Mouse (Mus musculus) cerebellum, postnatal 4 days (tissue): ENCODE measurements around the gene Zbtb12.
"Not testable (repeated sequence)": the region's sequence is repeated elsewhere in the genome, so short reads cannot be mapped to it uniquely, and the experiment has no call there.

ENCODE experiments used
- DNase-seq, 2 experiments: peaks; one replicate each; pipeline ENCODE4 v3.0.0; 2022; ENCODE audit warnings: low spot score in 2 of 2, mixed read lengths in 1 of 2

Zbtb12 gene

DNA sequence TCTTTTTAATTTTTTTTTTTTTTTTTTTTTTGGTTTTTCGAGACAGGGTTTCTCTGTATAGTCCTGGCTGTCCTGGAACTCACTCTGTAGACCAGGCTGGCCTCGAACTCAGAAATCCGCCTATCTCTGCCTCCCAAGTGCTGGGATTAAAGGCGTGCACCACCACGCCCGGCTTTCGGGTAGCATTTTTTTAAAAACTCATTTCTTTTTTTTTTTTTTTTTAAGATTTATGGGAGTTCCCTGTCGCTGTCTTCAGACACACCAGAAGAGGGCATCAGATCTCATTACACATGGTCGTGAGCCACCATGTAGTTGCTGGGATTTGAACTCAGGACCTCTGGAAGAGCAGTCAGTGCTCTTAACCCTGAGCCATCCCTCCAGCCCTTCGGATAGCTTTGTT is 22.7 kb downstream of the Zbtb12 start:
- not testable (repeated sequence) for DNase-seq

DNA sequence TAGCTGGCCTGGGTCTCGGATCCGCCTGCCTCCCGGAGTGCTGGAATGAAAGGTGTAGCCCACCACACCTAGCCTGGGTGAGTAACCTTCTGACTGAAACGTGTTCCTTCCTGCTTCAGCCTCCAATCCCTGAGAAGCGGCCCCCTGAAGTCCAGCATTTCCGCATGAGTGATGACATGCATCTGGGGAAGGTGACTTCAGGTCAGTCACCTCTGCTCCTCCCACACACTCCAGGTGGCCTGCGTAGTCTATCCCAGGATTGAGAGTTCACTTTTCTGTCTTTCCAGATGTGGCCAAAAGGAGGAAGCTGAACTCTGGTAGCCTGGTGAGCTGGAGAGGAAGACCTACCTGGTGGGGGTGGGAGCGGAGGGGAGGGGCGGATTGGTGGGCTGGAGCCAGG is 23.6 kb downstream of the Zbtb12 start:
- no peak for DNase-seq

DNA sequence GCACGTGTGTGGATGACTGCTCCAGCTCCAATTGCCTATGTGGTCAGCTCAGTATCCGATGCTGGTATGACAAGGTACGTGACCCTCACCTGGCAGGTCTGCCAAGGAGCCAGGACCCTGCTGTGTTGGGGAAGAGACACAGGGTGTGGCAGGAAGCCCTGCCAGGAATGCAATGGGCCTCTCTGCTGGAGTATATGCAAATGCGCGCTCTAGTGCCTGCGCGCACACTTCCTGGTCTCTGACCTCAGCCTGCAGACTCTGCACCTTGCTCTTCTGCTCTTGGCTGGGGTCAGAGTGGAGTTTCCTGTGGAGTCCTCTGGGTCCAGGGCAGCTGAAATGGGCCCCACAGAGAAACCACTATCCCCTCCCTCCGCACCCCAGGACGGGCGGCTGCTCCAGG is 31.7 kb downstream of the Zbtb12 start:
- DNase-seq, result no peak

DNA sequence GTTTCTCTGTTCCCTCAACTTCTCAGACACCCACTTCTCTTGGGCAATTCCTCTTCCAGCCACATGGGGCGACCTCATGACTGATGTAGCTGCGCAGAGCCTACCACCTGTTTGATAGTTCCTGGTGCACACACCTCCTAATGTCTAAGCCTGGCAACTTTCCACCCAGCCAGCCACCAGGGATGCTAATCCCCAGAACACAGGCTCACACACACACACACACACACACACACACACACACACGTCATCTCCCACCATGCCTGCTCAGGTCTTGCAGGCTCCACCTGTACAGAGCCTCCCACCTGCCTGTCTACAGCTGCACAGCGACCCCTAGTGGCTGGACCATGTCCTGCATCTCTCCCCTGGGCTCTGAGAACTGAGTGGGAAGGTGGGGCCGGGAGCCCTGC is 32.7 kb downstream of the Zbtb12 start:
- DNase-seq, result peak; percentile 50 to 77

DNA sequence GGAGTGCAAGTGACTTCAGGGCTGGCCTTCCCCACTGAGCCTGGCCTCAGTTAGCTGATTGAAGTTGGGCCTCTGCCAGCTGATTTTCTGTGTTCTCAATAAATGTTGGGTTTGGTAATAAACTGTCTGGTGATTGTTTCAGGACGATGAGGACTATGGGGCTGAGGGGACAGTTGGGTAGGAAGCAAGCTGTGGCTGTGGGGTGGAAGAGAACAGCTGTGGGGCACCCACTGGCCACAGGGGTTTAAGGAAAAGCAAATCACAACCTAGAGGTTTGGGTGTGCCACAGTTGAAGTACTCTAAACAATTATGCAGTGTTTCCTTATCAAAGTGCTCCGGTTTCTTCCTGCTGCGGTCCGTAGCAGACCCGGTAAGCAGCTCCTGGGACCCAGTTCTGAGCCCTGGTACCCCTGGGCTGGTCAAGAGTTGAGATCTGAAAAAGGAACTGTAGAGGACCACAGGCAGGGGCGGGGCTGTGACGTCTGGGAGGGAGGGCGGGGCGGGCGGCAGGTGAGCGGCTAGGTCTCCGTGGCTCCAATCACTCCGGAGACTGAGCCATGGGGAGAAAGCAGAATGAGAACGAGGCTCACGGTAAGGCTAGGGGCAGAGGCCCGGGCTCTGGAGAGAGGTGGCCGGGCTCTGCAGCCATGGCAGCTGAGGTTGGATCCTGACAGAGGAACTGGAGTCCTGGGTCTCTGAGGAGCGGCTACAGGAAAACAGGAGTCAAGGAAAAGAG is 34.8 kb downstream of the Zbtb12 start, which contains the start of gene Slc44a4:
Gene Slc44a4, plus strand, starts transcription at position 537 of the 736 bp plus-strand sequence.
- no peak for DNase-seq

DNA sequence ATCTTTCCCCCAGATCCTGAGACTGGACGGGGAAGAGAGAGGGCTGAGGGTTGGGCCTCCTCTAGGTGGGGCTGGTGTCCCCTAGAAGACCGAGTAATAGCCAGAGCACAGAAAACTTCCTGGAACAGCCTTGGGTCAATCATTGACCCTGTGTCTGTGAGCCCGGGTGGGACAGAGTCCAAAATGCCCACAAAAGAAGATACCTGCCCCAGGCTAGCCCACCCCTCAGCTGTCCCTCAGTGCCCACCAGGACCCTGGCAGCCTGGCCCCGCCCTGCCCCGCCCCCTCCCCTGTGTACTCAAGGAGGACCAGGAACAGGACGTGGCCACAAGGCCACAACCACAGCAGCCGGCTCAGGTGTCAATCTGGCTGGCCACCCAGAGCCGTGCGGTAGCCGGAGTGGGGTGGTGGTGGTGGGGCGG is 36.1 kb downstream of the Zbtb12 start:
- no peak for DNase-seq

DNA sequence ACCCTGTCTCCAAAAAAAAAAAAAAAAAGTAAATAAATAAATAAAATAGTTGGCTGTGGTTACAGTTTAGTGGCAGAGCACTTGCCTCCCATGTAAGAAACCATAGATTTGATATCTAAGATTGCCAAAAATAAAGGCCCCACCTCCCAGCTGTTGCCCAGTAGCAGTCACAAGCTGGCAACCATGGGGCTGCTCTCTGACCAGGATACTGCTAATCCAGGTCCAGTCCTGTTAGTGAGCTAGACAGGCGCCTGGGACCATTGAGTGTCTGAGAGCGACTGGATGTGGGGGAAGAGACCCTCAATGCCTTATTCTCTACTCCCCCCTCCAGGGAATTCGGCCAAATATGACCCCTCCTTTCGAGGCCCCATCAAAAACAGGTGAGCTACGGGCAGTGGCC is 37.0 kb downstream of the Zbtb12 start:
- no peak for DNase-seq

DNA sequence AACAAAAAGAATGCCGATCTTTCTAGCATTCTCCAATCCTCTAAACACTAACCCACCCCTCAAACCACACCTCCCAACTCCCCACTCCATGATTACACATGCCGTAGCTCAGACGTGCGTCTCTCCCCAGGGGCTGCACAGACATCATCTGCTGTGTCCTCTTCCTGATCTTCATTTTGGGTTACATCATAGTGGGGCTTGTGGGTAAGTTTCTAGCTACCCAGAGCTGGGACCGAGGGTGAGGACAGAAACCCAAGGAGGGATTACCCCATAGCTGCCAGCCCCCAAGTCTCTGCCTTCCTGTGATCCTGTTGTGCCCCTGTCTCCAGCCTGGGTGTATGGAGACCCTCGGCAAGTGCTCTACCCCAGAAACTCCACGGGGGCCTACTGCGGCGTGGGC is 37.9 kb downstream of the Zbtb12 start:
- DNase-seq, result no peak

DNA sequence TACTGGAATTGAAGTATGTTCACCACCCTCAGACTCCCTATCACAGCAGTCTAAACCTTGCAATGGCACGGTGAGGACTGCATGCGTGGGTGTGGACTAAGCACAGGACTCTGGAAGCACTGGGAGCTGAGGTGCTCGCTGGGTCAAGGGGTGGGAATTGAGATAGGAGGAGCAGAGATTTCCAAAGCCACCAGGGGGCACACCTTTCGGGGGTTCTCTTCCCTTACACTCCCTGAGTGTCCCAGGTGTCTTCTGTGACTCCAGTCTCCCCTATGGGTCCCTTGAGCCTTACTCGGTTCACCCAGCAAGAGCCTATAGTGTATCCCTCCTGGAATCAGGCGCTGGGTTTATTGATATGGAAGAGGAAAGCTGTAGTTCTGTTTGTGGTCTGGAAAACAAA is 43.7 kb downstream of the Zbtb12 start:
- DNase-seq, result no peak

DNA sequence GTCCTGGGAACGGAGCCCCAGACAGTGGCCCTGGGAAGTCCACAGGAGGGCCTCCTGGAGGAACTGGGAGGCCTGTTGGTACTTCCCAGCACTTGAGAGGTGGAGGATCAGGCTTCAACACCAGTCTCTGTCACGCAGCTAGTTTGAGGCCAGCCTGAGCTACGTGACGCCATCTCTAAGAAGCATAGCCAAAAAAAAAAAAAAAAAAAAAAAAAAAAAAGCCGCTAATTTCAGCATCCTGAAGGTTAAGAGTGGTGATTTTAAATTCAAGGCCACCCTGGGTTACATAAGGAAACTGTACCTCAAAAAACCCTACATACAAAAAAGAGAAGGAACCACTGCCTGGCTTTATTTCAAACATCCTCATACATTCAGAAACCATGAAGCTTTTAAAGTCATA is 45.0 kb downstream of the Zbtb12 start:
- DNase-seq, result no peak

DNA sequence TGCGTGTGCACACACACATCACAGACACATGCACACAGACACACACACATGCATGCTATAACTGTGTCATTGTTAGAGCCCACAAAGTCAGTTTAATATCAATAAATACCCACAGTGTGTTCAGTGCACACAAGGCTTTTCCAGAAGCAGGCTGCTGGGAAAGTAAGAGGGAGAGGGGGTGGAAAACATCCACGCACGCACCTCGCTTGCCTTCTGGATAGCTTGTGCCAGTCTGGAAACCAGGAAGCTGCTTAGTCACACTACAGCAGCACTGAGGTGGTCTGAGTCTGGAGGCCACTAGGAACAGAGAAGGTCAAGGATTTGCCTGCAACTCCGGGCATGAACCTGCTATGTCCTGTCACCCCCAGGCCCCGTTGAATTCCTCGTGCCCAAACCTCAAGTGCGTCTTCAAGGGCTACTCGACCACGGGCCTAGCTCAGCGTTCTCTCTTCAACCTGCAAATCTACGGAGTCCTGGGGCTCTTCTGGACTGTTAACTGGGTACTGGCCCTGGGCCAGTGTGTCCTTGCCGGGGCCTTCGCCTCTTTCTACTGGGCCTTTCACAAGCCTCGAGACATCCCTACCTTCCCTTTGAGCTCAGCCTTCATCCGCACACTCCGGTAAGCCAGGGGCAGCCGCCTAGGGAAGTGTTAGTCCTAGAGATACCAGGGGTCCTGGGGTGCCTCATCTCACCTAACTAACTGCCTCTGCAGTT is 48.2 kb downstream of the Zbtb12 start:
- no peak for DNase-seq

DNA sequence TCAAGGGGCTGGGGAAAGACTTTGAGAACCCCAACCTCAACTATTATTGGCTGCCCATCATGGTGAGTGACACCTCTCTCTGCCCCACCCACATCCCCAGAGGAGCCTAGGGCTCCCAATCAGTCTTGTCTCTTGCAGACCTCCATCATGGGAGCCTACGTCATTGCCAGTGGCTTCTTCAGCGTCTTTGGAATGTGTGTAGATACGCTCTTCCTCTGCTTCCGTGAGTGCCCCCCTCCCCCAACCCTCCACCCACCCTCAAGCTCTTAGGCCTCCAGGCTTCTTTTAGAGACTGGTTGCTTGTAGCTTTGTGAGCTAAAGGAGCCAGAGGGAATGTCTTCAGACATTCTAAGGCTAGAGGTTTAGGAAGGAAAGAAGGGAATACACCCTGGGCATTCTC is 49.6 kb downstream of the Zbtb12 start:
- no peak for DNase-seq

DNA sequence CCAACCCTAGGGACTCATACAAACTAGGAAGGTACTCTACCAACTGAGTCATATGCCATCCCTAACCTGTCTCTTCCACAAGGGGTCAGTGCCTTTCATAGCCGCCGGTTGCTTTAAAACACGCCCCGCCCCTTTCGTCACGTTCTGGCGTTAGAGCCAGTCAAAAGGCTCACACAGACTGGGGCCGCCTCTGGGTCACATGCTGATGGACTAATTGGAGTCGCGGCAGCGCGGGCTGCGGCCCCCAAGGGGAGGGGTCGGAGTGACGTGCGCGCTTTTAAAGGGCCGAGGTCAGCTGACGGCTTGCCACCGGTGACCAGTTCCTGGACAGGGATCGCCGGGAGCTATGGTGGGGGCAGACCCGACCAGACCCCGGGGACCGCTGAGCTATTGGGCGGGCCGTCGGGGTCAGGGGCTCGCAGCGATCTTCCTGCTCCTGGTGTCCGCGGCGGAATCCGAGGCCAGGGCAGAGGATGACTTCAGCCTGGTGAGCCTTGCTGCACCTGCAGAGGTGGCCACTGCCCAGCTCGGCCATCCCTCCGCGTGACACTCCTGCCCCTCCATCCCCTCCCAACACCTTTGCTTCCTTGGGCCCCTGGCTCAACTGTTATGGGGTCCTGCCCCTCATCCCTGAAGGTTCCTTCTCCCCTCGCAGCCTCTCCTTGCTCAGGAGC is 51.9 kb downstream of the Zbtb12 start, which contains the start of gene Neu1:
Gene Neu1, plus strand, starts transcription at position 193 of the 674 bp plus-strand sequence.
- peak; percentile 90 to 97 for DNase-seq

DNA sequence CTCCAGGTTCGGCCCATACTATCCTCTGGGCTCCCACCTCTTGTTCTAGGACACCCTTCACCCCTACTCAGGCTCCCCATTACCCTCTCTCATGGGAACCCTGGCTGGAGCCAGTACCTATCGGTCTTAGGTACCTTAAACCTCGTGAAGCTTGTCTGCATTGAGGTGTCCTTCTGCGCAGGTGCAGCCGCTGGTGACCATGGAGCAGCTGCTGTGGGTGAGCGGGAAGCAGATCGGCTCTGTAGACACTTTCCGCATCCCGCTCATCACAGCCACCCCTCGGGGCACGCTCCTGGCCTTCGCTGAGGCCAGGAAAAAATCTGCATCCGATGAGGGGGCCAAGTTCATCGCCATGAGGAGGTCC is 52.4 kb downstream of the Zbtb12 start:
- no peak for DNase-seq

DNA sequence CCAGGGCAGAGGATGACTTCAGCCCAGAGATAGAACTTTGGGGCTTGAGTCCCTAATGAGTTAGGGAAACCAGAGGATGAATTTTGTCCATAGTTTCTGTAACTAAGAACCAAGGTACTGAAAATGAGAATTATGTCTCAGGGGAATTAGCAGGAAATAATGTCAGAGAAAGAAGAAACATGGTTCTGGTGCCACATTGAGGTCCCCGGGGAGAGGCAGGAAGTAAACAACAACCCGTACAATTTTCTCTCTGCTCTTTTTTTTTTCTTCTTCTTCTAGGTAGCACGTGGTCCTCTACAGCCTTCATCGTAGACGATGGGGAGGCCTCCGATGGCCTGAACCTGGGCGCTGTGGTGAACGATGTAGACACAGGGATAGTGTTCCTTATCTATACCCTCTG is 53.0 kb downstream of the Zbtb12 start:
- no peak for DNase-seq

DNA sequence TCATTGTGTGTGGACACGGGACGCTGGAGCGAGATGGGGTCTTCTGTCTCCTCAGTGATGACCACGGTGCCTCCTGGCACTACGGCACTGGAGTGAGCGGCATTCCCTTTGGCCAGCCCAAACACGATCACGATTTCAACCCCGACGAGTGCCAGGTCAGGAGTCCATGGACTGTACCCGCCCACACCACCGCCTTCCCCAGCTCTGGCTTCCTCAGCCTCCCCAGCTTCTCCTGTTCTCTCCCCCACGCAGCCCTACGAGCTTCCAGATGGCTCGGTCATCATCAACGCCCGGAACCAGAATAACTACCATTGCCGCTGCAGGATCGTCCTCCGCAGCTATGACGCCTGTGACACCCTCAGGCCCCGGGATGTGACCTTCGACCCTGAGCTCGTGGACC is 54.7 kb downstream of the Zbtb12 start:
- no peak for DNase-seq

DNA sequence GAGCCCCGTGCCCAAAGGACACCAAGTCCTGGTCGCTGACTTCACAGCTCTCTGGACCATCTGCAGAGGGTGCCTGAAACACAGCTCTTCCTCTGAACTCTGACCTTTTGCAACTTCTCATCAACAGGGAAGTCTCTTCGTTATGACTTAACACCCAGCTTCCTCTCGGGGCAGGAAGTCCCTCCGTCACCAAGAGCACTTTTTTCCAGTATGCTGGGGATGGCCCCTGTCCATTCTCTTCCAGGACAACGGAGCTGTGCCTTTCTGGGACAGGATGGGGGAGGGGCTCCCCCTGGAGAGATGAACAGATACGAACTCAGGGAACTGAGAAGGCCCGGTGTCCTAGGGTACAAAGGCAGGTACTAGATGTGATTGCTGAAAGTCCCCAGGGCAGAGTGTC is 55.5 kb downstream of the Zbtb12 start:
- no peak for DNase-seq

DNA sequence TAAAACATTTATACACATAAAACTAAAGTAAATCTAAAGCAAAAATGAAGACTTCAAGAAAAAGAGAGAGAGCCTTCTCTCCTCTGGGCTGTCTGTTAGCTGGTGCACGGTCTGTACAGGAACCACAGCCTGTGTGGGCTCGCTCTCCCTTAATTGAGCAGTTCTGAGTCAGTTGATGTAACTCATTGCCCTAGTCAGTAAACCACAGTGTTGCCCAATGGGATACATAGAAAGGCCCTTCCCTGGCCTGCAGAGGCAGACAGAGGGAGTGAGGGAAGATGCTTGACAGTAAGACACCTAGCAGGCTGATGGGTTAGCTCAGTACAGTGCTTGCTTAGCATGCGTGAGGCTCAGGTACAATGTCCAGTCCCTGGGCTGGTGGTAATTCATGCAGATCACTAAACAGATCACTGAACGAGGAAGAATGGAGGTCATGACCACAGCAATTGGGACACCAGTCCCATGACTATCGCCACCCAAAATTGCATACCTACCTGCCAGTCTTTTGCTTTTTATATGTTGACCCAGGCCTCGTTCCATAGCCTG is 58.8 kb downstream of the Zbtb12 start:
- DNase-seq, result no peak

DNA sequence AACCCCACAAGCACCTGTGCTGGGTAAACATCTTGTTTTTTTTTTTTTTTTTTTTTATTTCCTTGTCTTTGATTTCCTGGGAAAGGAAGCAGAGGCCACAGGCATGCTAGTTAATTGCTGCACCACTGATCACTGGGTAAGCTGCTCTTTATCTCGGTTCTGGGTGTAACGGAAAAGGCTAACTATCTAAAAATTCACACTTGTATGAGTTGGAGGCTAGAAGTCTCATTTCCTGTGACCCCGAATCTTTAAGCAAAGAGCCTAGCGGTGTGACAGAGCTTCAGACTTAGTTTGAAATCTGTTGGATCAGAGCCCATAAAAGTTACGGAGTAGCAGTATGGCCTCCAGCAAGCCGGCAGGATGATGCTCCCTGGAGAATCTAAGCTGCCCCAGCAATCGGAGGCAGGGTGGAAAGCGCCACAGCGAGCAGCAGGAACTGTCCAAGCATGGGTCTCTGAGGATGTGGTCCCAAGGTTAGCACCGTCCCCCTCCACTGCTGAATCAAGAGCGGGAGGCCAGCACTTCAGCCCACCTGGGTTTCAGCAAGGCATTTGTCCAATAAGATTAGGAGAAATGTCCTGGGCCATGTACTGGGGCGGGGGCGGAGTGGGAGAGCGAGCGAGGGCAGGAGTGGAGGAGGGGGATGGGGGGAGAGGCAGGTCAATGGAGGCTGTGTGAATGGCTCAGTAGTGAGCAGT is 62.2 kb downstream of the Zbtb12 start:
- DNase-seq, result no peak

DNA sequence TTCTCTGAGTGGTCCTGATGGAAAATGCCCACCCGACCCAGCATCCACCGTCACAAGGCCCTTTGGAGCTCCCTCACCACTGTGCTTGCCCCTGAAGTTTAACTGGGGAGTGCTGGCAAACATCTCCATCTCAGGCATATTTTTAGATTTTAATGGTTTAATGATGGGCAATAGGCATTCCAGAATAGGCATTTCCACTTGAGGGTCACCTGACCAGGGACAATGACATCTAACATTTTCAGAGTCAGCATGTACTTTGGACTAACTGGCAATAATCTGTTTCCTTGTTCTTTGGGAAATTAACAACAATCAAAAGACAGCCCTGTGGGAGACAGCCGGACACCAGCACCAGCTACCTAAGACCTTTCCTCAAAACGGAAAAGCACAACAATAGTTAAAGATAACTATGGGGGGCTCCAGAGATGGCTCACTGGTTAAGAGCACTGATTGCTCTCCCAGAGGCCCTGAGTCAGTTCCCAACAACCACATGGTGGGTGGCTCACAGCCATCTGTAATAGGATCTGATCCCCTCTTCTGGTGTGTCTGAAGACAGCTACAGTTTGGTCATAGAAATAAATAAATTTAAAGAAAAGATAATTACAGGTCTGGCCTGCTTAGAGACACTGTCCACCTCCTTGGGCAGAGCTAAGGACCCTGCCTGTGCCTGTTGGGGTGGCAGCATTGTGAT is 64.0 kb downstream of the Zbtb12 start:
- no peak for DNase-seq

DNA sequence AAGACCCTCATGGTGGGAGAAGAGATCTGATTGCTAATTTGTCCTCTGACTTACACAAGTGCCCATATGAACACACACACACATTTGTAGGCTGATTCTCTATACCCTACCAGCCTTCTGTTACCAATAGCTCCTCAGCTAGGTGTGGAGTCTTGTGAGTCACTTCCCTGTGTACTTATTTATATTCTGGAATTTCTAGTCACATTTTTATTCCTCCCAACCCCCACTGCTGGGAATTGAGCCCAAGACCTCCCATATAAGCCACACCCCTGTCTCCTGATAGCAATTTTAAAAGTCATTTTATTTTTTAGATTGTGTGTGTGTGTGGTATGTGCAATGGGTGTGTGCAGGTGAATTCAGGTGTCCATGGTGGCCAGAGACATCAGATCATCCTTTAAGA is 65.1 kb downstream of the Zbtb12 start:
- DNase-seq, result no peak
